Mouse (Mus musculus) ES-E14 (cell line): Measurements from ENCODE around the gene Trim8. TPM values are rescaled to one million over a fixed set of nuclear protein-coding genes. Genes with fewer than 3 reads are reported as not detected.

Experiments
- DNase-seq: peaks from one replicate; pipeline ENCODE4 v3.0.0-alpha.2; 2013; ENCODE audit warnings: low read depth, low spot score
- H3K27ac ChIP-seq: 2 replicates; pipeline ENCODE4 v1.5.1; 2012; ENCODE audit warnings: low read depth, mild to moderate bottlenecking, low read length, moderate library complexity, mixed read lengths; ENCODE audit not compliant: poor library complexity, insufficient read depth, severe bottlenecking
- H3K36me3 ChIP-seq: 2 replicates; pipeline ENCODE4 v1.6.1; 2012; ENCODE audit warnings: mild to moderate bottlenecking, low read length, moderate library complexity, mixed read lengths; ENCODE audit not compliant: control insufficient read depth, poor library complexity, insufficient read depth, severe bottlenecking
- H3K4me1 ChIP-seq, 2 experiments: fragments of 150-350 bp in 1 of 2; sonication (generic) in 1 of 2; 2 replicates each; pipeline ENCODE4 v1.6.1; 2012; ENCODE audit warnings: low read length in 2 of 2, mild to moderate bottlenecking in 1 of 2, mixed read lengths in 1 of 2; ENCODE audit not compliant: control insufficient read depth in 2 of 2, insufficient read depth in 2 of 2, poor library complexity in 1 of 2
- H3K4me3 ChIP-seq, 2 experiments: fragments of 150-350 bp in 1 of 2; sonication (generic) in 1 of 2; 2 replicates each; pipeline ENCODE4 v1.5.1; 2012; ENCODE audit warnings: low read length in 2 of 2, low read depth in 1 of 2, mild to moderate bottlenecking in 1 of 2, mixed read lengths in 1 of 2; ENCODE audit not compliant: insufficient read depth in 1 of 2, poor library complexity in 1 of 2, severe bottlenecking in 1 of 2
- H3K9ac ChIP-seq: 2 replicates; pipeline ENCODE4 v1.6.1; 2012; ENCODE audit warnings: low read depth, mild to moderate bottlenecking, low read length, mixed read lengths; ENCODE audit not compliant: poor library complexity, insufficient read depth, severe bottlenecking
- H3K9me3 ChIP-seq: fragments of 150-350 bp; sonication (generic); 2 replicates; pipeline ENCODE4 v1.6.1; 2012; ENCODE audit warnings: low read depth, mild to moderate bottlenecking, low read length; ENCODE audit not compliant: control insufficient read depth, insufficient read depth
- CHD2 ChIP-seq: IDR thresholded peaks from 2 replicates; pipeline ENCODE4 v1.6.1; 2014; ENCODE audit warnings: mild to moderate bottlenecking, low read depth, low read length, inconsistent platforms
- HCFC1 ChIP-seq: IDR thresholded peaks from 2 replicates; pipeline ENCODE4 v1.6.1; 2012; ENCODE audit warnings: low read length, inconsistent platforms, borderline replicate concordance; ENCODE audit not compliant: insufficient read depth
- MAFK ChIP-seq: IDR thresholded peaks from 2 replicates; pipeline ENCODE4 v1.6.1; 2014; ENCODE audit warnings: mild to moderate bottlenecking, low read depth, low read length, inconsistent platforms; ENCODE audit not compliant: insufficient read depth
- ZC3H11A ChIP-seq: IDR thresholded peaks from 2 replicates; pipeline ENCODE4 v1.6.1; 2012; ENCODE audit warnings: low read depth, mild to moderate bottlenecking, inconsistent platforms, low read length, borderline replicate concordance
- ZNF384 ChIP-seq: IDR thresholded peaks from 2 replicates; pipeline ENCODE4 v1.6.1; 2012; ENCODE audit warnings: low read depth, low read length, inconsistent platforms
- in situ Hi-C, 2 experiments: fragments of 600-800 bp; cut with MboI; formaldehyde crosslinking; loops; one replicate each; pipeline ENCODE4 v1.15.1; 2025; ENCODE audit warnings: low sequenced_read_pairs in 2 of 2, inconsistent platforms in 1 of 2; ENCODE audit not compliant: unreplicated experiment in 2 of 2
- total RNA-seq: library from RNA; depleted of rRNA; stranded (reverse); fragments of 300-350 nt; gene quantifications from 2 replicates; pipeline ENCODE4 v1.2.3, GENCODE M21; 2012

Trim8 gene
- total RNA-seq, 1 experiment: 26.1 TPM

DNA sequence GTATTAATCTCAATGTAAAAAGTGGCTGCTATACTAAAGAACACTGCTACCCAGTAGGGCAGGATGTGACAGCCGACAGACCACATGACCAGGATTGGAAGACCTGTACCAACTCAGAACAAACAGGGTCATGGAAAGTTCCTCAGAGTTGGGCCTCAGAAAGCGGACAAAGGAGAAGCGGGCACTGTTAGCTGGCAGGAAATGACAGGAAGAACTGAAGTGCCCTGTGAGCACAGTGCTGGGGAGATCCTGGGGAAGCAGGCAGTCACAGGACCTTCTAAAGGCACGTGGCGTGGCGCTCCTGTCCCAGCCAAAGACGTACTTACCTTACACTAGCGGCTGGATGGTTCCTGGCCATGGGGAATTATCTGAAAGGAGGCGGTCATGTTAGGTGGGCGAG is 9.8 kb downstream of the Trim8 start:
- DNase-seq: no peak
- Histone ChIP-seq H3K27ac (peak overlapping the region; percentile 41; the same call in 1 of the 2 replicates), H3K36me3 (peaks cover 51% of the 10 kb centered on the region), H3K9ac (peak overlapping the region; percentile 48), H3K4me3 (peak overlapping the region; percentile 17 to 18; a peak in 1 of 4 replicates), H3K4me1 (peaks cover 7 to 30% of the 10 kb centered on the region in 2 experiments), H3K9me3 (no peaks in the 10 kb centered on the region)
- TF ChIP-seq ZNF384 (no peak), MAFK (no peak), HCFC1 (no peak), ZC3H11A (no peak), CHD2 (no peak)
- in situ Hi-C loops: no loop called here

DNA sequence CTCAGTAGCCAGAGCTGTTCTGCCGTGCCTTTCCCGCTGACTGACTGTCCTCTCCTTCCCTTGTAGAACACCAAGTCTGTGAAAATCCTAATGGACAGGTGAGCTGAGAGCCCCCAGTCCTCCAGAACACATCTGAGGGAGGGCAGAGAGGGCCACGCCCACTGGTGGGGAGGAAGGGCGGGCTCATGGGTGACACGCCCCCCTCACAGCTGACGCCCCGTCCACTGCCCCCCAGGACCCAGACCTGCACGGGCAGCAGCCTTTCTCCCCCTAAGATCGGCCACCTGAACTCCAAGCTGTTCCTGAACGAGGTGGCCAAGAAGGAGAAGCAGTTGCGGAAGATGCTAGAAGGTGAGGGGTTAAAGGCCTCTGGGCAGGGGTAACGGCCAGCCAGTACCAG is 12.9 kb downstream of the Trim8 start:
- peaks cover 8 to 41% of the 10 kb centered on the region in 2 experiments for H3K4me1 ChIP-seq
- H3K9ac ChIP-seq: no peak overlapping the region
- no peak for TF ChIP-seq ZC3H11A
- TF ChIP-seq MAFK: no peak
- no peak for TF ChIP-seq HCFC1
- no peak for TF ChIP-seq CHD2
- no peak for TF ChIP-seq ZNF384
- no peak overlapping the region for H3K27ac ChIP-seq
- H3K4me3 ChIP-seq: no peak overlapping the region
- H3K9me3 ChIP-seq: no peaks in the 10 kb centered on the region
- in situ Hi-C loops: no loop called here
- DNase-seq: no peak
- H3K36me3 ChIP-seq: peaks cover 32% of the 10 kb centered on the region

DNA sequence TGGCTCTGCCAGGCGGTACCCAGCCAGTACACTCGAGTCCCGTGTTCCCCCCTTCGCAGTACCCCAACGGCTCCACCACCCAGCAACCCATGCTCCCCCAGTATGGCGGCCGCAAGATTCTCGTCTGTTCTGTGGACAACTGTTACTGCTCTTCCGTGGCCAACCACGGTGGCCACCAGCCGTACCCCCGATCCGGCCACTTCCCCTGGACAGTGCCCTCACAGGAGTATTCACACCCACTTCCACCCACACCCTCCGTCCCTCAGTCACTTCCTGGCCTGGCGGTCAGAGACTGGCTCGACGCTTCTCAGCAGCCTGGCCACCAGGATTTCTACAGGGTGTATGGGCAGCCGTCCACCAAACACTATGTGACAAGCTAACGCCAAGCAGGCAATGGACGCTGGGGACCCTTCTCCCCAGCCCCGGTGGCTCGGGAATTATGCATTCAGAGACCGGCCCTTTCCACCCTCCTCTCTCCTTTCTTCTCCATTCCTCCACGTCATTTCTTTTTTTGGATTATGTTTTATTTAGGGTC is 13.9 kb downstream of the Trim8 start:
- Histone ChIP-seq H3K9ac (no peak overlapping the region), H3K4me1 (peaks cover 8 to 47% of the 10 kb centered on the region in 2 experiments), H3K36me3 (peaks cover 32% of the 10 kb centered on the region), H3K9me3 (no peaks in the 10 kb centered on the region), H3K27ac (no peak overlapping the region), H3K4me3 (no peak overlapping the region)
- TF ChIP-seq ZNF384 (no peak), CHD2 (no peak), MAFK (no peak)
- in situ Hi-C loops: no loop called here
- no peak for DNase-seq

DNA sequence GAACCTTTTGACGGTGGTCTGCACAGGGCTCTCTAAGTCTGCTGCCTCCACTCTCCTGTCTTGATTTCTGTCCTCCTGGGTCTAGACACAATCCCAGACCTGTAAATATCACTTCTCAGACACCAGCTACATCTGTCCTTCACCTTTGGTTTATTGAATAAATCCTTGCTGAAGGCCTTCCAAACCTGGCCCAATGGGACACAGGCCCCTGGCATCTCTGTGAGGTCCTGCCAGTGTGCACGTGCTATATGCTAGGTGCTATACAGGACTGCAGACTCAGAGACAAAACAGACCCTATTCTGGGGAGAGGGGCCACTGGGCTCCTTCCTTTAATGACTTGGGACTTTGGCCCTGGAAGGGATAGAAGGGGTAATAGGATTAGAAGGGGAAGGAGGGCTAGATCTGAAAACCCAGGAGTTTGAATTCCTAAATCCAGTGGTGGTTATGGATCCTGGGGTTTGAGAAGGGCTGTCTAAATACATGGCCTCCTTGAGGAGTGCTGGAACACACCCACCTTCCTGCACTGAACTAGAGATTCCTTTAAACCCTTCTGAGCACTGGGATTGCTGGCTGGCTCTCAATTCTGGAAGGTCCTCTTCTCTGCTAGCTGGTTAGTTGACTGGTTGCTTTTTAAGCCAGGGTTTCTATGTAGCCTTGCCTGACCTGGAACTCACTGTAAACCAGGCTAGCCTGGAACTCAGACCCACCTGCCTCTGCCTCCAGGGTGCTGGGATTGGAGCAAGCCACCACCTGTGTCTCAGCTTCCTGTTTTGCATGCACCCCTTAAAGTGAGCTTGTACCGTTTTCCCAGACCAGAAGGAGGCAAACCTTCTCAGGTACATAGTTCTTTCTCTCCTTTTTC is 15.4 kb downstream of the Trim8 start:
- Histone ChIP-seq H3K9me3 (no peaks in the 10 kb centered on the region), H3K36me3 (peaks cover 27% of the 10 kb centered on the region), H3K27ac (no peak overlapping the region), H3K4me1 (peaks cover 7 to 45% of the 10 kb centered on the region in 2 experiments; a peak in 3 of 4 replicates), H3K4me3 (no peak overlapping the region), H3K9ac (no peak overlapping the region)
- TF ChIP-seq CHD2 (no peak), MAFK (no peak), HCFC1 (no peak), ZC3H11A (no peak), ZNF384 (no peak)
- no peak for DNase-seq
- in situ Hi-C loops: no loop called here
